Mouse (Mus musculus) stomach, postnatal 0 days (tissue): Measurements from ENCODE around the gene Vac14. TPM values are rescaled to one million over a fixed set of nuclear protein-coding genes. Genes with fewer than 3 reads are reported as not detected.

Source experiments
- ATAC-seq: fragments of 200-750 bp; cut with Nextera tagmentation; 2 replicates; pipeline ENCODE4 v1.8.0; 2017; ENCODE audit not compliant: low FRiP score, low TSS enrichment
- DNase-seq: peaks from one replicate; pipeline ENCODE4 v3.0.0-alpha.2; 2016; ENCODE audit warnings: low spot score
- H3K27ac ChIP-seq: fragments of 300-500 bp; sonication (generic); replicated peaks from 2 replicates; pipeline ENCODE4 v1.5.1; 2014; ENCODE audit warnings: mild to moderate bottlenecking, control low read depth
- H3K27me3 ChIP-seq: fragments of 300-500 bp; sonication (generic); 2 replicates; pipeline ENCODE4 v1.6.1; 2014; ENCODE audit warnings: low read length; ENCODE audit not compliant: control insufficient read depth, insufficient read depth
- H3K36me3 ChIP-seq: fragments of 300-500 bp; sonication (generic); 2 replicates; pipeline ENCODE4 v1.6.1; 2014; ENCODE audit warnings: low read length, mixed read lengths; ENCODE audit not compliant: control insufficient read depth, insufficient read depth
- H3K4me1 ChIP-seq: fragments of 300-500 bp; sonication (generic); replicated peaks from 2 replicates; pipeline ENCODE4 v1.6.1; 2014; ENCODE audit warnings: antibody characterized with exemption; ENCODE audit not compliant: control insufficient read depth, insufficient read depth
- H3K4me2 ChIP-seq: fragments of 300-500 bp; sonication (generic); replicated peaks from 2 replicates; pipeline ENCODE4 v1.6.1; 2014; ENCODE audit warnings: low read depth, mild to moderate bottlenecking, control low read depth, moderate library complexity
- H3K4me3 ChIP-seq: fragments of 300-500 bp; sonication (generic); 2 replicates; pipeline ENCODE4 v1.5.1; 2014; ENCODE audit warnings: low read depth, low read length, control low read depth
- H3K9ac ChIP-seq: fragments of 300-500 bp; sonication (generic); 2 replicates; pipeline ENCODE4 v1.6.1; 2014; ENCODE audit warnings: mild to moderate bottlenecking, low read length, control low read depth, mixed read lengths
- H3K9me3 ChIP-seq: fragments of 300-500 bp; sonication (generic); 2 replicates; pipeline ENCODE4 v1.6.1; 2016; ENCODE audit warnings: low read length; ENCODE audit not compliant: control insufficient read depth
- CTCF ChIP-seq: IDR thresholded peaks from 2 replicates; pipeline ENCODE4 v1.5.1; 2016; ENCODE audit warnings: antibody characterized with exemption, low read depth, mild to moderate bottlenecking, moderate library complexity
- EP300 ChIP-seq: optimal IDR thresholded peaks from 2 replicates; pipeline ENCODE3; 2016; ENCODE audit warnings: antibody characterized with exemption
- WGBS: fragments of 180-500 bp; shearing (Covaris S2); extraction: QIAGEN DNeasy Blood & Tissue Kit; methylation state at CpG from one replicate; pipeline ENCODE4 v1.1.7; 2014; 5-methylcytosine and 5-hydroxymethylcytosine counted together
- polyA plus RNA-seq: library from polyadenylated mRNA; unstranded; fragments of >200 nt; fragmentation: Nextera tagmentation; extraction: Ambion mirVana; gene quantifications from 2 replicates; pipeline ENCODE4 v1.2.1, GENCODE M21; 2015

The Vac14 gene
- polyA plus RNA-seq, 1 experiment from 2014 or later, result 7.7 TPM

GRCm38 (mm10) chr8:110767261-110767660 is 148.9 kb downstream of the Vac14 start:
- no peak for TF ChIP-seq CTCF
- no peak for TF ChIP-seq EP300
- no peak for DNase-seq

More at GRCm38 (mm10) chr8:110767261-110767660, 148.9 kb downstream of the Vac14 start:
- WGBS, result 72% methylated on average over 6 of the region's 6 CpGs
- no peaks in the 10 kb centered on the region for H3K36me3 ChIP-seq
- H3K27ac ChIP-seq, result no peak overlapping the region
- H3K27me3 ChIP-seq, result no peaks in the 10 kb centered on the region
- H3K4me3 ChIP-seq, result no peak overlapping the region
- H3K9me3 ChIP-seq, result no peaks in the 10 kb centered on the region
- no peak overlapping the region for H3K4me2 ChIP-seq
- H3K9ac ChIP-seq, result no peak overlapping the region
- no peaks in the 10 kb centered on the region for H3K4me1 ChIP-seq
- no peak for ATAC-seq

Other genes starting within 250 kb of the Vac14 start
- gene Mtss1l, start 102.9 kb downstream of the Vac14 start, polyA plus RNA-seq, result 5.7 and 7.5 TPM in 2 replicates
- 5.0 and 6.4 TPM in 2 replicates for gene Il34, start 187.3 kb downstream of the Vac14 start, polyA plus RNA-seq
- 34.1 and 34.9 TPM in 2 replicates for gene Cog4, start 228.0 kb downstream of the Vac14 start, polyA plus RNA-seq
- gene Sf3b3, start 228.2 kb downstream of the Vac14 start, polyA plus RNA-seq, result 38.6 and 39.0 TPM in 2 replicates